Mouse (Mus musculus): Measurements from ENCODE around the gene Obp2a. TPM values are rescaled to one million over a fixed set of nuclear protein-coding genes. Genes with fewer than 3 reads are reported as not detected.
"Not testable (repeated sequence)": the region's sequence is repeated elsewhere in the genome, so short reads cannot be mapped to it uniquely, and the experiment has no call there.

The Obp2a gene
- polyA plus RNA-seq (2015; fragmentation: Nextera tagmentation; extraction: Ambion mirVana), result not detected in 2 replicates

GRCm38 (mm10) chr2:25699743-25700142 lies at the start of gene Obp2a:
Obp2a (plus strand) TSS chr2:25700043.
- ATAC-seq (ENCODE audit: insufficient read depth); H3K9me3 ChIP-seq (replicated peaks); H3K9ac ChIP-seq; H3K4me1 ChIP-seq (replicated peaks); H3K27me3 ChIP-seq; H3K4me2 ChIP-seq; H3K36me3 ChIP-seq (replicated peaks); H3K4me3 ChIP-seq (replicated peaks); H3K27ac ChIP-seq (replicated peaks): not testable (repeated sequence)
- 56% methylated on average over 3 of the region's 3 CpGs for WGBS (ENCODE audit: insufficient replicate concordance)

- Histone ChIP-seq H3K4me3 (replicated peaks) (no peak within 1 kb of the TSS), H3K27ac (replicated peaks) (no peak within 1 kb of the TSS), H3K9ac (no peak within 1 kb of the TSS), H3K4me1 (replicated peaks) (no peaks in the 10 kb centered on the region), H3K4me2 (no peak within 1 kb of the TSS), H3K36me3 (replicated peaks) (no peaks in the 10 kb centered on the region), H3K27me3 (peaks cover 5% of the 10 kb centered on the region; the same call in 1 of the 2 replicates), H3K9me3 (replicated peaks) (no peaks in the 10 kb centered on the region)
- WGBS (ENCODE audit: insufficient replicate concordance), result 44% methylated on average over 2 of the region's 2 CpGs
- no peak for ATAC-seq (ENCODE audit: insufficient read depth)
Measured at GRCm38 (mm10) chr2:25652902-25653301, 46.9 kb upstream of the Obp2a start, which contains the start of gene Lcn8. Lcn8 (plus strand) TSS chr2:25653120.

DNA sequence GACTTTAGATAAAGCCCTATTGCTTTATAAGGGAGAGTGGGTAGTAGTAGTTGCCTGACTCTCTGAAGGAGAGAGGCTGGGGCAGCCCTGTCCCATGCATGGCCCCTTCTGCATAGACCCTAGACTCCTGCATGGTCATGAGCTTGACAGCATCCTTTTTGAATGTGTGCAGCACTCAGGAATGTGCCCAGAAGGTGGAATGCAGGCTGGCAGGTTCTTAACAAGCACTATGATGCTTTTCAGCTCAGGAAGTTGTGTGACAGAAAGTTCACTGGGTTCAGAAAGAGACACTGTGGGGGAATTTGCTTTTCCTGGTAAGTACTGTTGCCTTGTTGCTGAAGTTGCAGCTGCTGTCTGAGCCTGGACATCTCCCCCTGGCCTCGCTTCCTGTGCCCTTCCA lies 45.3 kb upstream of the Obp2a start:
- Histone ChIP-seq H3K27ac (replicated peaks) (no peak overlapping the region), H3K4me2 (no peak overlapping the region), H3K4me1 (replicated peaks) (no peaks in the 10 kb centered on the region), H3K27me3 (peaks cover 5% of the 10 kb centered on the region; the same call in 1 of the 2 replicates), H3K9me3 (replicated peaks) (no peaks in the 10 kb centered on the region), H3K9ac (no peak overlapping the region), H3K36me3 (replicated peaks) (no peaks in the 10 kb centered on the region), H3K4me3 (replicated peaks) (no peak overlapping the region)
- 28% methylated on average over 1 of the region's 1 CpGs for WGBS (ENCODE audit: insufficient replicate concordance)
- ATAC-seq (ENCODE audit: insufficient read depth), result no peak

DNA sequence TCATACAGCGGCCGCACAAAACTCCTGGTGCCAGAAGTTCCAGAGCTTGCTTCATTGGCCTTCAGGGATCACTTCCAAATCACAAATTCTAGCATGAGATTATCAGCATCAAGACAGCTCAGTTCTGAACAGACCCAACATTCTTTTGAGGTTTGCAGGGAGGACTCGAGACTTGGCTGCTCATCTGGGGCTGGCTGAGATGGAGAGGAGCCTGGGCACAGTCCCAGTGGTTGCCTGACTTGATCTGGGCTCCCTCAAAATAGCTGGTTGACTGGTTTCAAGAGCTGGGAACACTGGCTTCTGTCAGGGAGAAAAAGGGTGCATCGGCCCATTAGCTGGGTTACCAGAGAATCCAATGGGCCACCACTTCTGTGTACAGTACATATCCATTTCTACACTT lies 43.2 kb upstream of the Obp2a start:
- H3K36me3 ChIP-seq (replicated peaks), result no peaks in the 10 kb centered on the region
- WGBS (ENCODE audit: insufficient replicate concordance), result 59% methylated on average over 4 of the region's 4 CpGs
- no peak overlapping the region for H3K4me3 ChIP-seq (replicated peaks)
- no peaks in the 10 kb centered on the region for H3K9me3 ChIP-seq (replicated peaks)
- H3K4me1 ChIP-seq (replicated peaks), result no peaks in the 10 kb centered on the region
- no peak for ATAC-seq (ENCODE audit: insufficient read depth)
- no peak overlapping the region for H3K4me2 ChIP-seq
- no peak overlapping the region for H3K9ac ChIP-seq
- H3K27me3 ChIP-seq, result peaks cover 5% of the 10 kb centered on the region; the same call in 1 of the 2 replicates
- H3K27ac ChIP-seq (replicated peaks), result no peak overlapping the region

DNA sequence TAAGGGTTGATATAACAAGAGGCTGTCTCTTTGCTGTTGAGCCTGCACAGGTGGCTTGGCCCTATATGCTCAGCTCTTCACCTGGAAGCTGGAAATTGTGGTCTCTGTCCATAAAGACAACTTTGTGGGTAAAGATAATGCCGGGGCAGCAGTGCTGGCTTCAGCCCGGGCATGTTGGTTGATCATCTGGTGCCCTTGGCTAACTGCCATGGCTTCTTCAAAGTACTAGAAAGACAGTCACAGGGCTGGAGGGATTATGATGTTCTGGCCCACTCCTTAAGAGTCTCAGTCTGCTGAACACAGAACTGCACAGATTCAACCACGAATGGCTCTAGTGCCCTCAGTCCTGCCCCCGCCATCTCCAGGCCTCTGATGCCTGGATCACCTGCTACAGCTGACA lies 42.6 kb upstream of the Obp2a start:
- Histone ChIP-seq H3K9ac (no peak overlapping the region), H3K4me2 (no peak overlapping the region), H3K4me1 (replicated peaks) (no peaks in the 10 kb centered on the region), H3K27me3 (peaks cover 5% of the 10 kb centered on the region; the same call in 1 of the 2 replicates), H3K4me3 (replicated peaks) (no peak overlapping the region), H3K27ac (replicated peaks) (no peak overlapping the region), H3K36me3 (replicated peaks) (no peaks in the 10 kb centered on the region), H3K9me3 (replicated peaks) (no peaks in the 10 kb centered on the region)
- 69% methylated on average over 4 of the region's 4 CpGs for WGBS (ENCODE audit: insufficient replicate concordance)
- ATAC-seq (ENCODE audit: insufficient read depth), result no peak

- no peak for ATAC-seq (ENCODE audit: insufficient read depth)
- Histone ChIP-seq H3K9ac (no peak within 1 kb of the TSS), H3K4me2 (no peak within 1 kb of the TSS), H3K9me3 (replicated peaks) (no peaks in the 10 kb centered on the region), H3K36me3 (replicated peaks) (no peaks in the 10 kb centered on the region), H3K27me3 (peaks cover 5% of the 10 kb centered on the region; the same call in 1 of the 2 replicates), H3K4me3 (replicated peaks) (no peak within 1 kb of the TSS), H3K4me1 (replicated peaks) (no peaks in the 10 kb centered on the region), H3K27ac (replicated peaks) (no peak within 1 kb of the TSS)
Measured at GRCm38 (mm10) chr2:25657652-25658051, 42.2 kb upstream of the Obp2a start, which contains the start of gene Lcn5. Lcn5 (plus strand) TSS chr2:25657952.

- no peaks in the 10 kb centered on the region for H3K36me3 ChIP-seq (replicated peaks)
- no peak for ATAC-seq (ENCODE audit: insufficient read depth)
- H3K4me2 ChIP-seq, result no peak overlapping the region
- H3K27ac ChIP-seq (replicated peaks), result no peak overlapping the region
- H3K9ac ChIP-seq, result no peak overlapping the region
- no peak overlapping the region for H3K4me3 ChIP-seq (replicated peaks)
- H3K27me3 ChIP-seq, result no peaks in the 10 kb centered on the region
- H3K9me3 ChIP-seq (replicated peaks), result no peaks in the 10 kb centered on the region
- H3K4me1 ChIP-seq (replicated peaks), result no peaks in the 10 kb centered on the region
- 74% methylated on average over 8 of the region's 8 CpGs for WGBS (ENCODE audit: insufficient replicate concordance)
Measured at GRCm38 (mm10) chr2:25660279-25660678, 39.6 kb upstream of the Obp2a start.

- no peak overlapping the region for H3K4me2 ChIP-seq
- H3K4me1 ChIP-seq (replicated peaks), result no peaks in the 10 kb centered on the region
- 63% methylated on average over 6 of the region's 6 CpGs for WGBS (ENCODE audit: insufficient replicate concordance)
- no peaks in the 10 kb centered on the region for H3K9me3 ChIP-seq (replicated peaks)
- no peak overlapping the region for H3K27ac ChIP-seq (replicated peaks)
- no peak for ATAC-seq (ENCODE audit: insufficient read depth)
- no peak overlapping the region for H3K9ac ChIP-seq
- H3K36me3 ChIP-seq (replicated peaks), result no peaks in the 10 kb centered on the region
- H3K27me3 ChIP-seq, result no peaks in the 10 kb centered on the region
- no peak overlapping the region for H3K4me3 ChIP-seq (replicated peaks)
Measured at GRCm38 (mm10) chr2:25661245-25661970, 38.4 kb upstream of the Obp2a start.

GRCm38 (mm10) chr2:25663511-25663910 lies 36.3 kb upstream of the Obp2a start:
- Histone ChIP-seq H3K27ac (replicated peaks) (no peak overlapping the region), H3K9ac (no peak overlapping the region), H3K9me3 (replicated peaks) (no peaks in the 10 kb centered on the region), H3K4me2 (no peak overlapping the region), H3K4me1 (replicated peaks) (no peaks in the 10 kb centered on the region), H3K27me3 (no peaks in the 10 kb centered on the region), H3K36me3 (replicated peaks) (no peaks in the 10 kb centered on the region), H3K4me3 (replicated peaks) (no peak overlapping the region)
- no peak for ATAC-seq (ENCODE audit: insufficient read depth)
- 50% methylated on average over 1 of the region's 1 CpGs for WGBS (ENCODE audit: insufficient replicate concordance)

DNA sequence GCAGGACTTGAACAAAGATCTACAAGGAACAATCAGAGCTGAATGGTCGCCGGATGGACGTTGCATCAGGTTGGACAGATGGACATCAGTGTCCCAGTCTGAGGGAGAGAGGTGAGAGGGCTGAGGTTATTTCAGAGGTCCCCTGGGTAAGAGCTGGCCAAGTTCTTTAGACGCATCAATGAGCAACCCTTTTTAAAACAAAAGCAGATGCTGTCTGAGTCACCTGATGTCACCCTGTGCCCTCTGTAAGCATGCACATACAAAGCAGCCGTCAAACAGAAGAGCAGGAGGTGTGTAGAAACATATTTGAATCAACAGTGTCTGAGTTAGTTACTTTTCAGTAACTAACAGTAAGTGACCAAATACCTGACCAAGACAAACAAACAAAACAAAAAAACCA lies 35.7 kb upstream of the Obp2a start:
- H3K4me3 ChIP-seq (replicated peaks), result no peak overlapping the region
- ATAC-seq (ENCODE audit: insufficient read depth), result no peak
- no peaks in the 10 kb centered on the region for H3K27me3 ChIP-seq
- no peak overlapping the region for H3K27ac ChIP-seq (replicated peaks)
- 62% methylated on average over 5 of the region's 5 CpGs for WGBS (ENCODE audit: insufficient replicate concordance)
- no peaks in the 10 kb centered on the region for H3K9me3 ChIP-seq (replicated peaks)
- H3K4me2 ChIP-seq, result no peak overlapping the region
- no peaks in the 10 kb centered on the region for H3K36me3 ChIP-seq (replicated peaks)
- H3K9ac ChIP-seq, result no peak overlapping the region
- no peaks in the 10 kb centered on the region for H3K4me1 ChIP-seq (replicated peaks)

DNA sequence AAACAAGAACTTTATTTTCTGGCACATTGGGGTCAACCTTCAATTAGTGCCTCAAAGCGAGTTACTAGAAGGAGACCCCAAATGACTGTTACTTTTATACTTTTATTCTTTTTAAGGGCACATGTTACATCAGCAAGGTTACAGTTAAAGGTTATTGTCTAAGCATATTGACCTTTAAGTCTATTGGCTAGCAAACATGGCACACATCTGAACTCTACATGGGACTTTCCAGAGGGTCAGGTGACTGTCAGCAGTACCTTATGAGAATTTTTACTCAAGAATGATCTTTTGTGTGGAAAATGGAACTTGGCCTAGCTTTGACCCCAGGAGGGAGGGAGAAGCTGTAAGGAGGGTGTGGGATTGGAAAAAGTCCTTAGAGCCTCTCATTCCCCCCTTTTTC lies 33.3 kb upstream of the Obp2a start:
- no peak overlapping the region for H3K4me3 ChIP-seq (replicated peaks)
- H3K9me3 ChIP-seq (replicated peaks), result no peaks in the 10 kb centered on the region
- 25% methylated on average over 1 of the region's 1 CpGs for WGBS (ENCODE audit: insufficient replicate concordance)
- ATAC-seq (ENCODE audit: insufficient read depth), result no peak
- no peaks in the 10 kb centered on the region for H3K27me3 ChIP-seq
- H3K4me2 ChIP-seq, result no peak overlapping the region
- H3K36me3 ChIP-seq (replicated peaks), result no peaks in the 10 kb centered on the region
- H3K9ac ChIP-seq, result no peak overlapping the region
- no peaks in the 10 kb centered on the region for H3K4me1 ChIP-seq (replicated peaks)
- no peak overlapping the region for H3K27ac ChIP-seq (replicated peaks)

DNA sequence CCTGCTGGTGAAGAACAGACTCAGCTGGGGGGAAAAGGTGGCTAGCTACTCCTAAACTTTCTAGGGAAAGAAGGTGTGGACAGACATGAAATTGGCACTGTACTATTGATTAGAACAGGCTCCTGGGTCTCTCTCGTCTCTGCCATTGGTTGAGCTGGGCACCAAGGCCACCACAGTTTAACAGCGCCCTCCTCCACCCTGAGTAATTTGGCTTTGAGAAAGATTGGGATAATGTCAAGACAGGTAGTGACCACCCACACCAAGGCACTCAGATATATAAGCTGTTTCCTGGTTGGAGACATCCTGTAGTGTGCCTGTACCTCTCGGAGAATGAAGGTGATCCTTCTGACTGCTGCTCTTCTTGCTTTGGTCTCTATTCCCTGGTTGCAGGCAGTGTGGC lies 23.4 kb upstream of the Obp2a start, which contains the start of gene Lcn6:
Gene Lcn6, plus strand, starts transcription at position 301 of the 400 bp plus-strand sequence.
- Histone ChIP-seq H3K4me2 (no peak within 1 kb of the TSS), H3K9ac (no peak within 1 kb of the TSS), H3K4me1 (replicated peaks) (no peaks in the 10 kb centered on the region), H3K27ac (replicated peaks) (no peak within 1 kb of the TSS), H3K27me3 (no peaks in the 10 kb centered on the region), H3K4me3 (replicated peaks) (no peak within 1 kb of the TSS), H3K9me3 (replicated peaks) (no peaks in the 10 kb centered on the region), H3K36me3 (replicated peaks) (no peaks in the 10 kb centered on the region)
- ATAC-seq (ENCODE audit: insufficient read depth), result no peak
- 60% methylated on average over 3 of the region's 3 CpGs for WGBS (ENCODE audit: insufficient replicate concordance)
